Mouse (Mus musculus): ENCODE measurements around the gene Trpm8. TPM values are rescaled to one million over a fixed set of nuclear protein-coding genes. Genes with fewer than 3 reads are reported as not detected.

Gene Trpm8
- polyA plus RNA-seq, 1 experiment from 2014 or later: 0.17 TPM

DNA sequence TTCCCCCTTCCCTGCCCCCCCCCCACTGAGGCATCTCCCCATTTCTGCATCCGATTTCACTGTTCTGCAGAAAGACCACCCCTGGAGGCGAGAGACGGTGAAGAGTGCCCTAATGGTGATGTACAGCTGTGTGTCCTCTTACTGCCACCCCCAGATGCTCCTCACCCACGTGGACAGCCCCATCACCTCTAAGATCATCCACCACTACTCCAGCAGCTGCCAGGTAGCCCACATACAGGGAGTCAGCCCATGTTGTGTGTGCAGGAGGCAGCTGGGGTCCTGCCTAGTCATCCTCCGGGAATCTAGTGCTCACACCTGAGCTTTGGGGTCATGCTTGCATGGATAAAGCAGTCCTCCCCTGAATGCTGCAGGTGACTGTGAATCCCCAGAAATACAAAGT lies 33.6 kb upstream of the Trpm8 start:
- H3K4me3 ChIP-seq (replicated peaks; ENCODE audit: low read length): no peak overlapping the region
- no peaks in the 10 kb centered on the region for H3K27me3 ChIP-seq (ENCODE audit: control insufficient read depth, insufficient read depth, low read length)
- no peak overlapping the region for H3K9ac ChIP-seq
- H3K4me2 ChIP-seq (replicated peaks): no peak overlapping the region
- no peaks in the 10 kb centered on the region for H3K36me3 ChIP-seq (replicated peaks; ENCODE audit: control insufficient read depth, insufficient read depth)
- H3K27ac ChIP-seq: no peak overlapping the region
- peaks cover 100% of the 10 kb centered on the region for H3K9me3 ChIP-seq (ENCODE audit: control insufficient read depth, low read length)
- no peaks in the 10 kb centered on the region for H3K4me1 ChIP-seq (replicated peaks; ENCODE audit: control insufficient read depth, insufficient read depth, low read length)
- no peak for ATAC-seq (ENCODE audit: low FRiP score)
- 68% methylated on average over 5 of the region's 5 CpGs for WGBS
- DNase-seq (ENCODE audit: low spot score): no peak

DNA sequence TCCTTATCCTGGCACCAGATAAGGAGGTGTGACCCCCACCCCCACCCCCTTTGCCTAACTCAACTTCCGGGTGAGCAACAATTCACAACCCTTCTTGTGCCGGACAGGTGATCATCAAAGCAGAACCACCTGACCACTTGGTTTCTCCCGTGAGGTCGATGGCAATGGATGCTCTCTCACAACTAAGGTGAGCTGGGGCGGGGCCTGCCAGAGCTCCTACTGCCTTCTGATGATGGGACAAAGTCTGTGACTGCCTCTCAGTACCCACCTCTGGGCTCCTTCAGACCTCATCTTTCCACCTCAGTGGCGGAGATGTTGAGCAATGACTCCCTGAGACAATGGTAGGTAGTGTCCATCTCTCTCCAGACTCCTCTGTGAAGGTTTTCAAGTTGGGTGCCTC lies 31.6 kb upstream of the Trpm8 start:
- 79% methylated on average over 6 of the region's 6 CpGs for WGBS
- Histone ChIP-seq H3K27me3 (ENCODE audit: control insufficient read depth, insufficient read depth, low read length) (no peaks in the 10 kb centered on the region), H3K27ac (no peak overlapping the region), H3K4me2 (replicated peaks) (no peak overlapping the region), H3K9me3 (ENCODE audit: control insufficient read depth, low read length) (peaks cover 100% of the 10 kb centered on the region), H3K36me3 (replicated peaks; ENCODE audit: control insufficient read depth, insufficient read depth) (no peaks in the 10 kb centered on the region), H3K4me1 (replicated peaks; ENCODE audit: control insufficient read depth, insufficient read depth, low read length) (no peaks in the 10 kb centered on the region), H3K9ac (no peak overlapping the region), H3K4me3 (replicated peaks; ENCODE audit: low read length) (no peak overlapping the region)
- ATAC-seq (ENCODE audit: low FRiP score) (no peak), DNase-seq (ENCODE audit: low spot score) (no peak)

DNA sequence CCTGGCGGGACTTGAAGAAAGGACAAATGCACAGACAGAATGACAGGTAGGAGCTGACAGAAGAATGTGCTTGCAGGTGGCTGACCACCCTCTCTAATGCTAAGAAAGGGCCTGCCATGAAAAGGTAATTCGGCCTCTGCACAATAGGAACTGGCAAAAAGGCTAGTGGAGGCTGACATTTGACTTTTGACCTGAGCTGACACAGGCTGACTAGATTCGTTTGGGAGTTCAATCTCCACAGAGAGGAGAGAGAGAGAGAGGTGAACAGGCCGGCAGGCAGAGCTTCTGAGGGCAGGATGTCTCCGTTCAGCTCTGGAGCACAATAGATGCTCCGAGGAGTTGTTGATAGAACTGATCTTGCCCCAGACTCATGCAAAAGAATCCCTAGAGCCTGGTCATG lies 31.1 kb upstream of the Trpm8 start:
- Histone ChIP-seq H3K4me2 (replicated peaks) (no peak overlapping the region), H3K27ac (no peak overlapping the region), H3K4me3 (replicated peaks; ENCODE audit: low read length) (no peak overlapping the region), H3K27me3 (ENCODE audit: control insufficient read depth, insufficient read depth, low read length) (no peaks in the 10 kb centered on the region), H3K4me1 (replicated peaks; ENCODE audit: control insufficient read depth, insufficient read depth, low read length) (no peaks in the 10 kb centered on the region), H3K9me3 (ENCODE audit: control insufficient read depth, low read length) (peaks cover 100% of the 10 kb centered on the region), H3K9ac (no peak overlapping the region), H3K36me3 (replicated peaks; ENCODE audit: control insufficient read depth, insufficient read depth) (no peaks in the 10 kb centered on the region)
- 46% methylated on average over 6 of the region's 6 CpGs for WGBS
- no peak for DNase-seq (ENCODE audit: low spot score)
- no peak for ATAC-seq (ENCODE audit: low FRiP score)

DNA sequence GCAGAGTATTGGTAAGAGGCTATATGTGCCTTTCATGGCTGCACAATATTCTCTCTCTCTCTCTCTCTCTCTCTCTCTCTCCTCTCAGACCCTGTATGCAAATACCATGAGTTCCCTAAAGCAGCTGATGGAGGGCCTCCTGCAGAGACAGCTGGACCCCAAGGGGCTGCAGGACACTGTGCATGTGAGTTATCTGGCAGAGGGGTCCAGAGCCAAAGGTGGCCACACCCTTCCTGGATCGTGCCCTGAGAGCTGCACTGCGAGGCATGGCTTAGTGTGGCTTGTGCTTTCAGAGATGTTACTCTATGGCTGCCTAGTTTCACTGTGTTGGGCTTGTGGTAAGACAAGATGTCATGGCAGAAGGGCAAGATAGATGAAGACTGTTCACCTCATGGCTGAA lies 29.8 kb upstream of the Trpm8 start:
- no peak overlapping the region for H3K4me2 ChIP-seq (replicated peaks)
- 48% methylated on average over 2 of the region's 2 CpGs for WGBS

DNA sequence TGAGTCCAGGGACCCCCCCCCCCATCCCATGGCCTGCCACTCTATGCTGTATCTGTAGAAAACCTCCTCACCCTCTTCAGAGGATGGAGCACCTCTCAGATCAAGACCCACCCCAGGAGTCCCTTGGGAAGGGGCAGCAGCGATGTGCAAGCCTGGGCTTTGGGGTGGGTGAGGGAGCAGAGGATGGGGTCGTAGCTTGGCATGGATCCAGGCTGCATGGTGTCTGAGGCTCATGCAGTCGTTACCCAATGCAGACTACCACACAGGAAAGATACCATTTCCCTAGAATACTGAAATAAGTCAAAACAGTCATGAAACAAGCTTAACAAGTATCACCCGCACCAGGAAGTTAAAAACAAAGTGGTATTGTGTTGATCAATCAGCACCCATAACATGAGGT lies 28.8 kb upstream of the Trpm8 start:
- Histone ChIP-seq H3K4me1 (replicated peaks; ENCODE audit: control insufficient read depth, insufficient read depth, low read length) (no peaks in the 10 kb centered on the region), H3K27me3 (ENCODE audit: control insufficient read depth, insufficient read depth, low read length) (no peaks in the 10 kb centered on the region), H3K9me3 (ENCODE audit: control insufficient read depth, low read length) (peaks cover 98% of the 10 kb centered on the region), H3K36me3 (replicated peaks; ENCODE audit: control insufficient read depth, insufficient read depth) (no peaks in the 10 kb centered on the region), H3K27ac (no peak overlapping the region), H3K4me3 (replicated peaks; ENCODE audit: low read length) (no peak overlapping the region), H3K4me2 (replicated peaks) (no peak overlapping the region), H3K9ac (no peak overlapping the region)
- ATAC-seq (ENCODE audit: low FRiP score) (no peak), DNase-seq (ENCODE audit: low spot score) (no peak)
- 71% methylated on average over 4 of the region's 4 CpGs for WGBS

More for the DNA sequence above, 29.8 kb upstream of the Trpm8 start:
- Histone ChIP-seq H3K27me3 (ENCODE audit: control insufficient read depth, insufficient read depth, low read length) (no peaks in the 10 kb centered on the region), H3K9me3 (ENCODE audit: control insufficient read depth, low read length) (peaks cover 98% of the 10 kb centered on the region), H3K4me3 (replicated peaks; ENCODE audit: low read length) (no peak overlapping the region), H3K4me1 (replicated peaks; ENCODE audit: control insufficient read depth, insufficient read depth, low read length) (no peaks in the 10 kb centered on the region), H3K36me3 (replicated peaks; ENCODE audit: control insufficient read depth, insufficient read depth) (no peaks in the 10 kb centered on the region), H3K27ac (no peak overlapping the region), H3K9ac (no peak overlapping the region)
- ATAC-seq (ENCODE audit: low FRiP score): no peak
- DNase-seq (ENCODE audit: low spot score): no peak

DNA sequence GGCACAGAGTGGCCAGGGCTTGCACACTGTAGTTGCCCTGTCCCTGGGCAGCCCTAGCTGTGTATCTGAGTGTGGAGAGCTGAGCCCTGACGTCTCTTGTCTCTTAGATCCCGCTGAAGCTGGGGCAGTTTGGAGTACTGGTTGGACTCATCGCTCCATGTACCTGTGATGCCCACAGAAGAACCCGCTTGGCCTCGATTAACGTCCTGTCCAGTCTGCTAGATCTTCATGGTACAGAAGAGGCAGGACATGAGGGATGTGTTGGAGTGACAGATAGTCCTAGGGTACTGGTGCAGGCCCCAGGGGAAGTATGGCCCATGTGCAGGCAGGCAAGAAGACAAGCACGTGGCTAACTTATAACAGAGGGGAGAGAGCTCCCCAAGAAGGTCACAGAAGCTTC lies 27.9 kb upstream of the Trpm8 start:
- Histone ChIP-seq H3K4me2 (replicated peaks) (no peak overlapping the region), H3K4me1 (replicated peaks; ENCODE audit: control insufficient read depth, insufficient read depth, low read length) (no peaks in the 10 kb centered on the region), H3K9ac (no peak overlapping the region), H3K36me3 (replicated peaks; ENCODE audit: control insufficient read depth, insufficient read depth) (no peaks in the 10 kb centered on the region), H3K27me3 (ENCODE audit: control insufficient read depth, insufficient read depth, low read length) (no peaks in the 10 kb centered on the region), H3K4me3 (replicated peaks; ENCODE audit: low read length) (no peak overlapping the region), H3K27ac (no peak overlapping the region), H3K9me3 (ENCODE audit: control insufficient read depth, low read length) (peaks cover 97% of the 10 kb centered on the region)
- WGBS: 80% methylated on average over 7 of the region's 7 CpGs
- ATAC-seq (ENCODE audit: low FRiP score): no peak
- no peak for DNase-seq (ENCODE audit: low spot score)

DNA sequence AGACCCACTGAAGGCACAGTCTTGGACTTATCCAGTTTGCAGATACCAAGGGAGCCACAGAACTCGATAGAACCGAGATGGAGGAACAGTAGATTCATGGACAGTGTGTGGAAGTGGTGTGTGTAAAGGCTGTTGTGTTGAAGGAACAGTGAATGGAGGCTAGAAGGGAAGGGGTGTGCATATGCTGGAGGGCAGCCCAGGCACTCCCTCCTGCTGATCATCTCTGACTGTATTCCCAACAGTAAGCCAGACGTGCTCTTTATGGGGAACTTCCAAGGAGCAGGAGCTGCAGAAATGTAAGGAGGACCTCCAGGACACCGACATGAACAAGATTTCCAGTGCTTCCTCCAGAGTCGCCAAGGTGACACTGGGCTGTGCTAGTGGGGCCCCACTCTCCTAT lies 27.4 kb upstream of the Trpm8 start:
- Histone ChIP-seq H3K4me3 (replicated peaks; ENCODE audit: low read length) (no peak overlapping the region), H3K4me2 (replicated peaks) (no peak overlapping the region), H3K27ac (no peak overlapping the region), H3K9me3 (ENCODE audit: control insufficient read depth, low read length) (peaks cover 97% of the 10 kb centered on the region), H3K36me3 (replicated peaks; ENCODE audit: control insufficient read depth, insufficient read depth) (no peaks in the 10 kb centered on the region), H3K27me3 (ENCODE audit: control insufficient read depth, insufficient read depth, low read length) (no peaks in the 10 kb centered on the region), H3K4me1 (replicated peaks; ENCODE audit: control insufficient read depth, insufficient read depth, low read length) (no peaks in the 10 kb centered on the region), H3K9ac (no peak overlapping the region)
- WGBS: 86% methylated on average over 5 of the region's 5 CpGs
- DNase-seq (ENCODE audit: low spot score) (no peak), ATAC-seq (ENCODE audit: low FRiP score) (no peak)

DNA sequence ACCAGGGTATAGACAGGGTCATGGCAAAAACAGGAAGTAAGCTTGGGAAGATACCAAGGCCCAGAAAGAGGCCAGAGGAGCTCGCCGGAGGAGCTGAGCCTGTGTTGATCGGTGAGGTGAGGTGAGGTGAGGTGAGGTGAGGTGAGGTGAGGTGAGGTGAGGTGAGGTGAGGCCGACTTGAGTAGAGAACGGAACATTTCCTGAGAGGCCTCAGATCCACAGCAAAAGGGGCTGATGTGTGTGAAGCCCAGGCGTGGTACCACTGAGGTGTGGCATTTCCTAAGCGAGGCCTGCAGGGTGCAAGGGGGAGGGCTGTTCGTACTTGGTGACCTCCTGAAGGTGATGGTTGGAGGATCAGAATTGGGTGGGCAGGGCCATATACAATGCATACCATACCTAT lies 24.4 kb upstream of the Trpm8 start:
- Histone ChIP-seq H3K4me1 (replicated peaks; ENCODE audit: control insufficient read depth, insufficient read depth, low read length) (no peaks in the 10 kb centered on the region), H3K4me2 (replicated peaks) (no peak overlapping the region), H3K27me3 (ENCODE audit: control insufficient read depth, insufficient read depth, low read length) (no peaks in the 10 kb centered on the region), H3K4me3 (replicated peaks; ENCODE audit: low read length) (no peak overlapping the region), H3K9me3 (ENCODE audit: control insufficient read depth, low read length) (peaks cover 95% of the 10 kb centered on the region), H3K9ac (no peak overlapping the region), H3K36me3 (replicated peaks; ENCODE audit: control insufficient read depth, insufficient read depth) (no peaks in the 10 kb centered on the region), H3K27ac (no peak overlapping the region)
- 77% methylated on average over 8 of the region's 8 CpGs for WGBS
- DNase-seq (ENCODE audit: low spot score): no peak
- no peak for ATAC-seq (ENCODE audit: low FRiP score)

DNA sequence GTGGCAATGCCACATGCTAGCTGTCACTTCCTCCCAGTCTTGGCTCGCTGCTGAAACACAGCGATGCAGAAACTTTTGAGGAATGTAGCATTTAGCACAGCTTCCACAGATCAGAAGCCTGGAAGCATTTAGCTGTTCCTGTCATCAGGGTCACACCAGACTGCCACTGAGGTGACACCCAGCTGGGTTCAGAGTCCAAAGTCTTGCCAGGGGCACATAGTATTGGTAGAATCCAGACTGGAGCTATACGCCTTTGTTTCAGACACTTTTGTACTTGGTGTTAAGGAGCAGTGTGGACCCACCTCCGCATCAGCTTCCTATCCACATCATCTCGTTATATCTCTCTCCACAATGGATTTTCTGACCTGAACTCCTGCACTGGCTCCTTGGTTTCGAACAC lies 23.9 kb upstream of the Trpm8 start:
- Histone ChIP-seq H3K4me1 (replicated peaks; ENCODE audit: control insufficient read depth, insufficient read depth, low read length) (no peaks in the 10 kb centered on the region), H3K9ac (no peak overlapping the region), H3K4me2 (replicated peaks) (no peak overlapping the region), H3K27me3 (ENCODE audit: control insufficient read depth, insufficient read depth, low read length) (no peaks in the 10 kb centered on the region), H3K36me3 (replicated peaks; ENCODE audit: control insufficient read depth, insufficient read depth) (no peaks in the 10 kb centered on the region), H3K4me3 (replicated peaks; ENCODE audit: low read length) (no peak overlapping the region), H3K9me3 (ENCODE audit: control insufficient read depth, low read length) (peaks cover 91% of the 10 kb centered on the region), H3K27ac (no peak overlapping the region)
- ATAC-seq (ENCODE audit: low FRiP score) (no peak), DNase-seq (ENCODE audit: low spot score) (no peak)
- WGBS: 75% methylated on average over 6 of the region's 6 CpGs

DNA sequence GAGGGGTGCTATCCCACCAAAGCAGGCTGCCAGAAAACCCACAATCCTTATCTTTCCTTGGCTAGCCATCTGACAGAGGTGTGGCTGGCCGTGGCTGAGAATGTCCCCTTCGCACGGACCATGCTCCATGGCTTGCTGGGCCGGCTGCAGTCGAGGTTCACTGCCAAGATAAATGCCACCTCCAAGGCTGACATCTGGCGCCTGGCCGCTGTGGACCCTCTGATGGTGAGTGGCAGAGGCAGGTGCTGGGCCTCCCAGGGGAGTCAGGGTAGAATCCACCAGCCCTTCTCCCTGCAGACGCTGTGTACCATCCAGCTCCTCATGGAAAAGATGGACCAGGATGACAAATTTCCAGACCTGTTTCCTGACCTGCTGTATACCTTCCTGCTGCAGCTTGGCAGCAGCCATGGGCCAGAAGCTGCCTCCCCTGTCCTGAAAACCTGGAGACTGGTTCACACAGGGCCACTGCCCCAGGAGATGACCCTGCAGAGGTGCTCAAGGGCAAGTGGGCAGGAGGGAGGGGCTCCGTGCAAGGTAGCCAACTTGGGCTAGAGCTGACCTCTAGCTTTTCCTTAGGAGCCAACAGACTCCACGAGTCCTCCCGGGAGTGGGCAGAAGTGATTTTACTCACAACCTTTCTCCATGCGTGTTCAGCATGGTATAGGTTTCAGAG lies 22.5 kb upstream of the Trpm8 start:
- 89% methylated on average over 12 of the region's 12 CpGs for WGBS
- Histone ChIP-seq H3K9me3 (ENCODE audit: control insufficient read depth, low read length) (peaks cover 77% of the 10 kb centered on the region), H3K27ac (no peak overlapping the region), H3K9ac (no peak overlapping the region), H3K4me3 (replicated peaks; ENCODE audit: low read length) (no peak overlapping the region), H3K4me2 (replicated peaks) (no peak overlapping the region), H3K27me3 (ENCODE audit: control insufficient read depth, insufficient read depth, low read length) (no peaks in the 10 kb centered on the region), H3K36me3 (replicated peaks; ENCODE audit: control insufficient read depth, insufficient read depth) (0 out of 2 replicates have a peak, but pooled peaks cover under 1% of the 10 kb centered on the region), H3K4me1 (replicated peaks; ENCODE audit: control insufficient read depth, insufficient read depth, low read length) (no peaks in the 10 kb centered on the region)
- no peak for ATAC-seq (ENCODE audit: low FRiP score)
- no peak for DNase-seq (ENCODE audit: low spot score)
